Mouse (Mus musculus) kidney, adult 2 months (tissue): ENCODE measurements around the gene Spata21.

Source experiments
- CTCF ChIP-seq: fragments of 200-500 bp; conservative IDR thresholded peaks from 2 replicates; pipeline ENCODE4 v1.5.1; 2011; ENCODE audit warnings: low read depth, mild to moderate bottlenecking, control low read depth, low read length, moderate library complexity, mixed read lengths; ENCODE audit not compliant: insufficient read depth, insufficient read length
- POLR2A ChIP-seq: fragments of 200-500 bp; IDR thresholded peaks from one replicate; pipeline ENCODE4 v1.6.1; 2011; ENCODE audit warnings: low read depth, low read length, control low read depth

DNA sequence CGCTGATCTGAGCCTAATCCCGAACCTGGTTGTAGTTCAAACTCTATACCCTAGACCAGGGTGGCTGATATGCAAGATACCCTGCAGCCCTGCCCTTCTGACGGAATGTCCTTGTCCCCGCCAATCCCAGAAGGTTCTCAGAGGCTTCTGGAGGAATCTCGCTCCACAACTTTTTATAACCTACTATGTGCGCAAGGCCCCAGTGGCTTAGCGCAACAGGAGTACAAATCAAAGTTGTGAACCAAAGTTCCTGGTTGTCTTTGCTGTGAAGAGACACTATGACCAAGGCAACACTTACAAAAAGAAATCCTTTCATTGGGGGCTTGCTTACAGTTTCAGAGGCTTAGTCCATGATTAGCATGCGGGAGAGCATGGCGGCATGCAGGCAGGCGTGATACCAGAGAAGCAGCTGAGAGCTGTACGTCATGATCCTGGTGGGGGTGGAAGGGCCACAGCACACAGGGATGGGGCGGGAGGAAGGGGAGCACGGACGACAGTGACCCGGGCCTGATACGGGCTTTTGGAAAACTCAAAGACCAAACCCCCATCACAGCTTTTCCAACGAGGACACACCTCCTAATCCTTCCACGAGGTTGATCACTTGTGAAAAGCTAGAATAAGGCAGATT lies 9.5 kb upstream of the Spata21 start:
- no peak for TF ChIP-seq POLR2A
- TF ChIP-seq CTCF, result no peak
